Mouse (Mus musculus) embryonic facial prominence, embryonic 10.5 days (tissue): ENCODE results near the gene Mlh3. TPM values are rescaled to one million over a fixed set of nuclear protein-coding genes. Genes with fewer than 3 reads are reported as not detected.

ENCODE experiments used
- DNase-seq: peaks from one replicate; pipeline ENCODE4 v3.0.0-alpha.2; 2017; ENCODE audit warnings: low spot score
- H3K27ac ChIP-seq: fragments of 300-500 bp; sonication (generic); replicated peaks from 2 replicates; pipeline ENCODE4 v1.5.1; 2016; ENCODE audit warnings: mild to moderate bottlenecking
- H3K27me3 ChIP-seq: fragments of 300-500 bp; sonication (generic); replicated peaks from 2 replicates; pipeline ENCODE4 v1.6.1; 2016; ENCODE audit warnings: low read depth, mild to moderate bottlenecking; ENCODE audit not compliant: poor library complexity, severe bottlenecking
- H3K36me3 ChIP-seq: fragments of 300-500 bp; sonication (generic); replicated peaks from 2 replicates; pipeline ENCODE4 v1.6.1; 2016; ENCODE audit warnings: mild to moderate bottlenecking, moderate library complexity
- H3K4me1 ChIP-seq: fragments of 300-500 bp; sonication (generic); 2 replicates; pipeline ENCODE4 v1.6.1; 2016
- H3K4me3 ChIP-seq: fragments of 300-500 bp; sonication (generic); 2 replicates; pipeline ENCODE4 v1.5.1; 2016; ENCODE audit warnings: mild to moderate bottlenecking, moderate library complexity
- H3K9me3 ChIP-seq: fragments of 300-500 bp; sonication (generic); 2 replicates; pipeline ENCODE4 v1.6.1; 2016; ENCODE audit warnings: mild to moderate bottlenecking
- WGBS: fragments of 180-500 bp; shearing (Covaris S2); methylation state at CpG from one replicate; pipeline ENCODE4 v1.1.7; 2016; 5-methylcytosine and 5-hydroxymethylcytosine counted together
- polyA plus RNA-seq: library from polyadenylated mRNA; unstranded; fragments of >200 nt; fragmentation: Nextera tagmentation; extraction: Ambion mirVana; gene quantifications from 2 replicates; pipeline ENCODE4 v1.2.1, GENCODE M21; 2016

The Mlh3 gene
- polyA plus RNA-seq, 1 experiment from 2014 or later, result 8.2 TPM

- Histone ChIP-seq H3K36me3 (peaks cover 13% of the 10 kb centered on the region), H3K27me3 (no peaks in the 10 kb centered on the region), H3K9me3 (no peaks in the 10 kb centered on the region), H3K27ac (peak overlapping the region; percentile 91), H3K4me1 (peaks cover 9% of the 10 kb centered on the region), H3K4me3 (peak overlapping the region; percentile 84)
- no peak for DNase-seq
- 7% methylated on average over 10 of the region's 10 CpGs for WGBS
Measured at GRCm38 (mm10) chr12:85279396-85280080, 9.1 kb upstream of the Mlh3 start.

- DNase-seq, result no peak
- Histone ChIP-seq H3K4me1 (peaks cover 9% of the 10 kb centered on the region), H3K36me3 (peaks cover 19% of the 10 kb centered on the region), H3K4me3 (no peak overlapping the region), H3K27me3 (no peaks in the 10 kb centered on the region), H3K27ac (no peak overlapping the region), H3K9me3 (no peaks in the 10 kb centered on the region)
- WGBS, result 94% methylated on average over 10 of the region's 10 CpGs
Measured at GRCm38 (mm10) chr12:85278919-85279318, 8.5 kb upstream of the Mlh3 start.

- Histone ChIP-seq H3K27ac (no peak overlapping the region), H3K36me3 (peaks cover 19% of the 10 kb centered on the region), H3K9me3 (no peaks in the 10 kb centered on the region), H3K4me1 (peaks cover 21% of the 10 kb centered on the region), H3K27me3 (no peaks in the 10 kb centered on the region), H3K4me3 (no peak overlapping the region)
- DNase-seq, result no peak
- 80% methylated on average over 5 of the region's 5 CpGs for WGBS
Measured at GRCm38 (mm10) chr12:85276273-85276672, 5.9 kb upstream of the Mlh3 start.

GRCm38 (mm10) chr12:85273508-85273907 lies 3.1 kb upstream of the Mlh3 start:
- peaks cover 25% of the 10 kb centered on the region for H3K36me3 ChIP-seq
- peak overlapping the region; percentile 52 for H3K27ac ChIP-seq
- no peaks in the 10 kb centered on the region for H3K27me3 ChIP-seq
- DNase-seq, result peak; percentile 68
- 57% methylated on average over 10 of the region's 10 CpGs for WGBS
- H3K4me1 ChIP-seq, result peaks cover 24% of the 10 kb centered on the region
- H3K4me3 ChIP-seq, result no peak overlapping the region
- H3K9me3 ChIP-seq, result no peaks in the 10 kb centered on the region

GRCm38 (mm10) chr12:85271843-85272206 lies 1.4 kb upstream of the Mlh3 start:
- no peaks in the 10 kb centered on the region for H3K9me3 ChIP-seq
- peaks cover 36% of the 10 kb centered on the region for H3K36me3 ChIP-seq
- no peak overlapping the region for H3K27ac ChIP-seq
- H3K27me3 ChIP-seq, result no peaks in the 10 kb centered on the region
- WGBS, result 80% methylated on average over 4 of the region's 4 CpGs
- H3K4me1 ChIP-seq, result peaks cover 24% of the 10 kb centered on the region
- no peak for DNase-seq
- no peak overlapping the region for H3K4me3 ChIP-seq

GRCm38 (mm10) chr12:85271132-85271842 lies 888 bp upstream of the Mlh3 start:
- H3K27ac ChIP-seq, result peak overlapping the region; percentile 91; the same call in 1 of the 2 replicates
- H3K4me3 ChIP-seq, result peak overlapping the region; percentile 65

GRCm38 (mm10) chr12:85269821-85270220 lies 578 bp downstream of the Mlh3 start:
- no peaks in the 10 kb centered on the region for H3K27me3 ChIP-seq
- H3K36me3 ChIP-seq, result peaks cover 28% of the 10 kb centered on the region
- DNase-seq, result no peak
- peaks cover 36% of the 10 kb centered on the region for H3K4me1 ChIP-seq
- H3K9me3 ChIP-seq, result no peaks in the 10 kb centered on the region
- H3K4me3 ChIP-seq, result peak overlapping the region; percentile 65
- 64% methylated on average over 3 of the region's 3 CpGs for WGBS
- H3K27ac ChIP-seq, result peak overlapping the region; percentile 91

More at GRCm38 (mm10) chr12:85271132-85271842, 888 bp upstream of the Mlh3 start:
- peaks cover 24% of the 10 kb centered on the region for H3K4me1 ChIP-seq
- no peaks in the 10 kb centered on the region for H3K9me3 ChIP-seq
- no peaks in the 10 kb centered on the region for H3K27me3 ChIP-seq
- peaks cover 39% of the 10 kb centered on the region for H3K36me3 ChIP-seq
- WGBS, result 77% methylated on average over 7 of the region's 7 CpGs
- DNase-seq, result no peak

- Histone ChIP-seq H3K27ac (no peak overlapping the region), H3K9me3 (no peaks in the 10 kb centered on the region), H3K36me3 (peaks cover 19% of the 10 kb centered on the region), H3K27me3 (no peaks in the 10 kb centered on the region), H3K4me3 (no peak overlapping the region), H3K4me1 (peaks cover 40% of the 10 kb centered on the region)
- DNase-seq, result no peak
- 91% methylated on average over 3 of the region's 3 CpGs for WGBS
Measured at GRCm38 (mm10) chr12:85266248-85266647, 4.2 kb downstream of the Mlh3 start.

- 33% methylated on average over 7 of the region's 7 CpGs for WGBS
- H3K27me3 ChIP-seq, result no peaks in the 10 kb centered on the region
- H3K4me1 ChIP-seq, result peaks cover 32% of the 10 kb centered on the region
- H3K4me3 ChIP-seq, result no peak overlapping the region
- H3K9me3 ChIP-seq, result no peaks in the 10 kb centered on the region
- H3K36me3 ChIP-seq, result peaks cover 19% of the 10 kb centered on the region
- peak overlapping the region; percentile 51 for H3K27ac ChIP-seq
- DNase-seq, result peak; percentile 57
Measured at GRCm38 (mm10) chr12:85264940-85265339, 5.5 kb downstream of the Mlh3 start.

GRCm38 (mm10) chr12:85264531-85264930 lies 5.9 kb downstream of the Mlh3 start:
- Histone ChIP-seq H3K9me3 (no peaks in the 10 kb centered on the region), H3K36me3 (peaks cover 19% of the 10 kb centered on the region), H3K4me3 (no peak overlapping the region), H3K27me3 (no peaks in the 10 kb centered on the region), H3K4me1 (peaks cover 29% of the 10 kb centered on the region), H3K27ac (peak overlapping the region; percentile 68)
- DNase-seq, result no peak
- 82% methylated on average over 8 of the region's 8 CpGs for WGBS

GRCm38 (mm10) chr12:85263190-85263589 lies 7.2 kb downstream of the Mlh3 start:
- Histone ChIP-seq H3K4me1 (peaks cover 29% of the 10 kb centered on the region), H3K36me3 (peaks cover 19% of the 10 kb centered on the region; the same call in 1 of the 2 replicates), H3K4me3 (no peak overlapping the region), H3K27me3 (no peaks in the 10 kb centered on the region), H3K27ac (peak overlapping the region; percentile 66), H3K9me3 (no peaks in the 10 kb centered on the region)
- 81% methylated on average over 5 of the region's 5 CpGs for WGBS
- DNase-seq, result no peak

GRCm38 (mm10) chr12:85262489-85262888 lies 7.9 kb downstream of the Mlh3 start:
- Histone ChIP-seq H3K36me3 (peaks cover 17% of the 10 kb centered on the region; the same call in 1 of the 2 replicates), H3K4me1 (peaks cover 35% of the 10 kb centered on the region), H3K4me3 (no peak overlapping the region), H3K27ac (peak overlapping the region; percentile 66), H3K27me3 (no peaks in the 10 kb centered on the region), H3K9me3 (no peaks in the 10 kb centered on the region)
- WGBS, result 41% methylated on average over 10 of the region's 10 CpGs
- DNase-seq, result peak; percentile 71
